Mouse (Mus musculus) layer of hippocampus, adult 9-11 months (tissue): Measurements from ENCODE around the gene Cap2.

Experiments used
- DNase-seq: peaks from one replicate; pipeline ENCODE4 v3.0.0; 2022

Gene Cap2

DNA sequence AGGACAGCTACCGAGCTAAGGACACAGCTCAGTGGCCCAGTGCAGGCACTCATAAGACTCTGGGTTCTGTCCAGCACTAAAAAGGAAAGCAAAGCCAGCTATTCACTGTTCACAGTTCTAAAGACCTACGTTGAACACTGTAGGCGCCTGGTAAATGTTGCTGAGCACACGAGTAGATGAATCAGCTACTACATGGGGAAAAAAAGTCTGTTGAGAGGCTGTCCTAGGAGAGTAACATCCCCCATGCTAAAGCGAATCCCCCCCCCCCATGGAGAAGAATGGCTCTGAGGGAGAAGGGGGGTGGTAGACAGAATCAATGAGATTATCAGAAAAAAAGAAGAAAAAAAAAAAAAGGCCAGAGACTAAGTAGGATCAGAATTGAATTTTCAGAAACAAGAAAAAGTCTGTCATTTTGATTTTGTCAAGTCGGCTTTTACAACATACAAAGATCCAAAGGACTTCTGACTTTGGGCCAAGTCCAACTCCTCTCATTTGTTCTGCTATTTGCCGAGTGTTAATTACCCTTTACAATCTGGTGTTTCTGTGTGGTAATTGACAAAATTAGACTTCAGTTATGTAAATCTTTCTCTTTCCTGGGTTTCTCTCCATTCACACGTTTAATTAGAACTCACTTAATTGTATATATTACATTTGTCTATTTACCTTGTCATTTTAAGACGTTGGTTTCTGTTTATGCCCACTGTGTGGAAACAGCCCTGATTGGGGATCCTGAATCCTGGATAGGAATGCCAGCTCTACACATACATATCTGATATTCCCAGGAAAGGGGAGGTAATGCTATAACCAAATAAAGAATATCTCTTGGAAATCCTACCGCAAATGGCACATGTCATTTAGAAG is 139.2 kb downstream of the Cap2 start:
- DNase-seq = peak; percentile 60

DNA sequence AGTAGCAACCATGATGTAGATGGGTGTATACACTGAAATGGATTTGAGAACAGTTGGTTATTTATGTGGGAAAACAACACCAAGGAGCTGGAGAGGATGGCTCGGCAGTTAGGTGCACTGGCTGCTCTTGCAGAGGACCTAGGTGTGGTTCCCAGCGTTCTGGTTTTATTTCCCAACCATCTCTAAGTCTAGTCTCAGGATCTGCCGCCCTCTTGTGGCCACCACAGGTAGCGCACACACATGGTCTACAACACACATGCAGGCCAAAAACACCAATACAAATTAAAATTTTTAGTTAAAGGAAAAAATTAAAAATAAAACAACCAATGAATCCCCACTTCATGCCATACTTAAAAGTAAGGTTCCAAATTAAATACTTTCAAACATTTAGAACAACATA is 140.7 kb downstream of the Cap2 start:
- DNase-seq = no peak

DNA sequence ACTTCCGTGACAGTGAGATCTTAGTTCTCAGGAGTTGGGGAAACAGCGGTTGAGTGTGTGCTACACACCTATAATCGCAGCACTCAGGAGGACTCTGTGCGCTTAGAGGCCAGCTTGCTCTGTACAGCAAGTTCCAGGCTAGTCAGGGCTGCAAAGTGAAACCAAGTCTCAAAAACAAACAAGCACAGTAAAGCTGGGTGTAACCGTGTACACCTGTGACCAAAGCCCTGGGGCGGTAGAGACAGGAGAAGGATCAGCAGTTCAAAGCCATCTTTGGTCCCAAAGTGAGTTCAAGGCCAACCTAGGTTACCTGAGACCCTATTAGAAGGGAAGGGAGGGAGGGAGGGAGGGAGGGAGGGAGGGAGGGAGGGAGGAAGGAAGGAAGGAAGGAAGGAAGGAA is 142.5 kb downstream of the Cap2 start:
- DNase-seq = no peak

DNA sequence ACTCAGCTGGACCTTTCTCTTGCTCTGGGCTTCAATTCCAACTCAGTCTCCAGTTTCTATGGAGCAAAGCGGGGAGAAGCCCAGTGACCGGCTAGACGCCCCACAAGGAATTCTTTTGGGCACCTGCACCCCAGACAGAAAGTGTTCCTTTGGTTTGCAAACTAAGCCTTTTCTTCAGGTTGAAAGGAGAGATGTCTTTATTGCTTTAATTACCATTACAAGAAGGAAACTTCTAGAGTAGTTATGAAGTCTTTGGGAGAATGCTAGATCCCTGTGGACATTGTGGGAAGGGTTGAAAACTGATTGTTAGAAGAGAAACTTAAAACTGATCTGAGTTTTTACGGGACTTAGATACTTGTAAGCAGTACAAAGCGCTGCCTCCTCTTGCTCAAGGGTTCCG is 143.8 kb downstream of the Cap2 start:
- DNase-seq = no peak

DNA sequence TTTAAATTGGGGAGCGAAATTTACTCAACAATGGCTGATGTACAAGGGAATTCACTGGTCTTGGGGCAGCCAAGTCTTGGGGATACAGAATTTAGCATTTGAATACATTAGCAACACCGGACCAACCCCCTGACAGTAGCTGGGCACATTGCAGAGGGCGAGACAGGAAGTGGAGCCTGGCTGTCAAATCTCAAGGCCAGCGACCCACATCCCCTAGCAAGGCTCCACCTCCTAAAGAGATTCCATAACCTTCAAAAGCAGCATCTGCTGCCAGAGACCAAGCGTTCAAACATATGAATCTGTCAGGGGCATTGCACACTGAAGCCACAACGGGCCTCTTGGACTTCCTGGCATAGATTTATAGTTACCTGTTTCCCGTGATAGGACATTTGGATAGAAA is 150.2 kb downstream of the Cap2 start:
- no peak for DNase-seq

DNA sequence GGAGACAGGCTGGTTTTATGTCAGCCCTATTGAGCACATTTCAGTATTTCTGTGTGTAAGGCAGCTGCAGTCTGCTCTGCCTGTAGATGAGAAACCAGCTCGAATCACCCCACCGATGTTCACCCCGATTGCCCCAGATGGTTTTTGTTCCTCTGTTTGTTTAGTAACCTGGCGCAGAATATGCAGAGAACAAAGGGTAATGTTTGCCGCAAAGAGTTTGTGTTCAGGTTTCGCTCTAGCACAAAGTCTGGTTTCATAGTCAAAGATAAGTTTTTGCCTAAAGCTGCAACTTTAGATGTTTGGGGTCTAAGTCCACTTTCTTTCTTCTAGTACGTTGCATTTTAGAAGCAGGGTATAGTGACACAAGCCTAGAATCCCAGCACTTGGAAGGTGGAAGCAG is 151.0 kb downstream of the Cap2 start:
- no peak for DNase-seq

DNA sequence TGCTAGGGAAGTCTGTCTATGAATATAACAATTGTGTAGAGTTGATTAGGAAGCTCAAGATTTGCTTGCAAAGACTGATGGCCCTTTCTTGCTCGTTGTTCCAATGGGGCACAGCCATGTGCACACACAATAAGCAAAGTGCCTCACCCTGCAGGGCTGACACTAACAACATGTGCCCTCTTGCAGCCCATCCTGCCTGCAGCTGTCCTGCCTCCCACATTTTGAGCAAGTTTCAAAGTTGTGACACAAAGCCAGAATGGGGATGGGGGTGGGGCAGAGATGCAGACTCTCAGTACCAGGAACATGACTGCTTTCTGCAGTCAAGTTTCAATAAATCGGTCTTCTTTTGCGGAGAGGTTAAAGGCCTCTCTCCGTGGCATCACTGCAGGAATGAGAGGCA is 152.0 kb downstream of the Cap2 start:
- DNase-seq = no peak

DNA sequence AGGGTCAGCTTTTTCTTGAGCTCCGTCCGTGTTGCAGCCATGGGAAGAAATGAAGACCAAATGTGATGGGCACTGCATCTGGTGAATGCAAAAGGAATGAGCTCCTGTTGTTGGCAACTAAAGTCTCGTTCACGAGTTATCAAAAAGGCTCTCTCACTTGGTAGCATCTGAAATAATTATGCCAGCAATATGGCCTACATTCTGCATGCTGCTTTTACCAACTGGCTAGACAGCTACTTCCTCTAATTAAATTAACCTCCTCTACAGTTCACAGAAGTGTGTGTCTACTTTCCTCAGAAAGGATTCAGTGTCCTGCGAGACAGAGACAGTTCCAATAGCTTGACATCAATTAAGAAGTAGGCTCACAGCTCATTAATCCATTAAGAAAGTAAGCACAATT is 152.9 kb downstream of the Cap2 start:
- no peak for DNase-seq

DNA sequence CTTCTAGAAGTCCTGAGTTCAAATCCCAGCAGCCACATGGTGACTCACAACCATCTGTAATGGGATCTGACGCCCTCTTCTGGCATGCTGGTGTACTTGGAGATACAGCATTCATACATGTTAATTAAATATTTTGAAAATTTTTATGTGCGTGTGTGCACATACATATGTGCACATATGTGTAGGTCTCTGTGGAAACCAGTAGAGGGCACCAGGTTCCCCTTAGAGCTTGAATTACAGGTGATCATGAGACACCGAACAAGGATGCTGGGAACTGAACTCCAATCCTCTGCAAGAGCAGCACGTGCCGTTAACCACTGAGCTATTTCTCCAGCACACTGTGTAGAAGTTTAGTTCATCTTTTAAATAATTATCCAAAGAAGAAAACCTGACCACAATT is 157.6 kb downstream of the Cap2 start:
- no peak for DNase-seq

DNA sequence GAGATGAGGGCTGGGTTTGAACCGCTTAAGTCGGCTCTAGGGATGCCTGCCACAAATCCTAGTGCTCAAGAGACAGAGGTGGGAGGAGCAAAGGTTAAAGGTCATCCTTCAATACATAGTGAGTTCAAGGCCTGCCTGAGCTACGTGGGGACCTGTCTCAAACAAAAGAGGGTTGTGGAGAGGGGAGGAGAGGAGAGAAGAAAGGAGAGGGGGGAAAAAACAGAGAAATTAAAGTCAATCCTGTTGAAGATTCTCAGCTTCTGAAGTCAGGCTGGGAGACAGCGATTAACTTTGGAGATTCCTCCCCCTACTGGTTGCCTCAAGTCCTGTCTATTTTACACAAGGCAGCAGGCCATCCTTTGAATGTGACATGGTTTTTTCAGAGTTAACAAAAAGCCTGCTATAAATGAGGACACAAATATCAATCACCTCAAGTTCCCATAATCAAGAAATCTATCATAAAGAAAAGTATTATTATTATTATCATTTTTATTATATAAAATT is 161.9 kb downstream of the Cap2 start:
- no peak for DNase-seq

DNA sequence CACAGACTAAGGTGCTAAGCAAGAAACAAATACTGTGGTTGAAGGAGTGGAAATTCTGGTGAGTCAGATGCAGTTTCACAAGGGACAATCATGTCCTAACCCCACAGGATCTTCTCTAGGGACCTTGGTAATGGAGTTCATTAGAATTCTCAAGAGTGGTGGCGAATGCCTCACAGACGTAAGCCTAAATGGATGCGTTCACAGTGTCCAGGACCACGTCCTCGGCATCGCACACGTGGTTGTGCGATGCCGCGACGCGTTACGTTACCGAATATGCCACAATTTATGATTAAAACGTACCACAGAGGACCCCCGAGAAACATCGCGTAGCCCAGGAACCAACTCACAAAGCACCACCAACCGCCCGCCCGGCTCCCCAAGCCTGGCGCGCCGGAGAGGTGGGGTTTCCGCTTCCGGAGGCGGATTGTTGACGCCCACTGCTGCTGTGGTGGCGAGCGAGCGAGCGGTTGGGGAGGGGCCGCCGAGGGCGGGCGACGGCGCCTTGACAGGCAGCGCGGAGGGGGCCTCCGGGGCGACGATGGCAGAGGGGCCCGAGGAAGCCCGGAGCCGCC is 167.5 kb downstream of the Cap2 start, which contains the start of gene Fam8a1:
Gene Fam8a1 (plus strand): TSS at position 475 of the 572 bp plus-strand sequence.
- peak; percentile 88 for DNase-seq

DNA sequence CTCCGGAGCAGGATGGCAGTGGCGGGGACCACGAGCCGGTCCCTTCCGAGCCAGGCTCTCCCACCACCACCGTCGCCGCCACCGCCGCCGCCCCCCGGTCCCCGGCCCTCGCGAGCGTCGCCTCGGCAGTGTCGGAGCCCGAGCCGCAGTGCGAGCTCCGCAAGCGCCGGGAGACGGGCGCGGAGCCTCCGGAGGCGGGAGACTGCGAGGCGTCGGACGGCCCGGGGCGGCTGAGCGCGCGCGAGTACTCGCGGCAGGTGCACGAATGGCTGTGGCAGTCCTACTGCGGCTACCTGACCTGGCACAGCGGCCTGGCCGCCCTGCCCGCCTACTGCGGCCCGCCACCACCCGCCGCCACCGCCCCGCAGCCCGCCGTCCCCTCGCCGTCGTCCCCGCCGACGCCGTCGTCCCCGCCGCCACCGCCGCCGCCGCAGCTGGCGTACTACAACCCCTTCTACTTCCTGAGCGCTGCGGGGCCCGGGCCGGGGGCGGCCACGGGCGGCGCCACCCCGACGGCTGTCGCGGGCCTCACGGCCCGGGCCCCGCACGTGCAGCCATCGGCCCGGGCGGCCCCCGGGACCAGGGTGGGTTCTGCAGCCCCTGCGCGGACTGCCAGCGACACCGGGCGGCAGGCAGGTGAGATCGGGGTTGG is 168.1 kb downstream of the Cap2 start:
- DNase-seq = no peak

DNA sequence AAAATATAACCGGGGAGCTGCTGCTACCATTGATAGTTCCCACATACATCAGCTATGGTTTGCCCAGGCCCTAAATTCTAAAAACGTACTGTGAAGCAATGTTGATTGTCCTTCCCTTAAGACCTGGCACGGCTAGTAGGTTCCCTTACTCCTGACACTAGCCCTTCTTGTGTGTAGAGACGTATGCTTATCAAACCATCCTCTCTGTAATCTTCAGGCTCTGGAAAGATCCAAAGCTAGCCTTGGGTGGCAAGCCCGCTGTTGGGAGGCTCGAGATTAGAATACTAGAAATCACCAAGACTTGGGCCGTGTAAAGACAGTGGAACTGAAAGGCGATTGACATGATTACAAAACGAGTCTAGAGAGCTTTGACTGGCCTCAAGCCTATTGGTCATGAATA is 168.9 kb downstream of the Cap2 start:
- no peak for DNase-seq

DNA sequence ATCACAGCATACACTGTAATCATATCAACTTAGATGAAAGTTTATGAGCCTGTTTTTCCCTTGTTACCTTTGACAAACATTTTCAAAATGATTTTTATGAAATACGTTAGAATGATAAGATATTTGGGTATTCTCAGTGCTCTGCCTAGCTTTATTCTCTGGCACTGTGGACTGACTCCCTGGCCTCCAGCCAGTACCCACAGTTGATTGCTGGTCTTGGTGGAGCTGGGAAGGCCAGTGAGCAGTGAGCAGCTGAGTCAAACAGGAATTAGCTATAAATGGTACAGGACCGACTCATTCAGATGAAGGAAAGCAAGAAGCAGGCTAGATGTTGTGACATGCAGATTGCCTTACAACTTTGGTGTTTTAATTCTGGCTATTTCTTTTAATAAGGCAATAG is 173.0 kb downstream of the Cap2 start:
- DNase-seq = no peak

DNA sequence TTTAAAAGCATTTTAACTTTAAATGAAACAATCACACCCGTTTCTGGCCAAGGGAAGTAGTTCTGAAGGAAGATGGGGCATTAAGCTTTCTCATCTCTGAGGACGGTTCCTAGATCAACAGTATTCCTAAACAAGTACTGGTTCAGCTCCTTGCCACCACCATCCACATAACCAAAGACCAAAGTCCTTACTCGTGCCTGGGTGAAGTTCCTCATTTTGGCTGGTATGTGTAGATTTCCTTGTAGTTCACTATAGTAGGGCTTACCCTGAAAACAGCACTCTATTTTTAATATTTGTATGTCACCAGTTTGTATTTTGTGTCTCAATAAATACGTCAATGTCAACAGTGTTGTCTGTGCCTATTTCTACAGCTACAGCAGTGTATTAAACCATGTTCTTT is 176.1 kb downstream of the Cap2 start:
- no peak for DNase-seq

DNA sequence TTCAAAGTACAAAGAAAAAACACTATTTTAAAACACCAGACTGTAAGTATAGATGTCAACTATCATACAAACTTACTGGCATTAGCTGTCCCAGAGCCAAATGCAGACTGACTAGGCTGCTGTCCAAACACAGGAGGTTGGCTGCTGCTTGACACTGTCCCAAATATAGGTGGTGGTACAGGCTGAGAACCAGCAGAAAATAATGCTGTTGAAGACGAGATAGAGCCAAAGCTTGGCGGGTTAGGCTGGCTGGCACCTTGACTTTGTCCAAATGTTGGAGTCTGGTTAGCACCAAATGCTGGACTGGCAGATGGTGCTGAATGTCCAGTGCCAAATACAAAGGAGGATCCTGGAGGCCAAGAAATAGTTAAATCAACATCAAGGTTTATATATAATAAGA is 181.3 kb downstream of the Cap2 start:
- no peak for DNase-seq

DNA sequence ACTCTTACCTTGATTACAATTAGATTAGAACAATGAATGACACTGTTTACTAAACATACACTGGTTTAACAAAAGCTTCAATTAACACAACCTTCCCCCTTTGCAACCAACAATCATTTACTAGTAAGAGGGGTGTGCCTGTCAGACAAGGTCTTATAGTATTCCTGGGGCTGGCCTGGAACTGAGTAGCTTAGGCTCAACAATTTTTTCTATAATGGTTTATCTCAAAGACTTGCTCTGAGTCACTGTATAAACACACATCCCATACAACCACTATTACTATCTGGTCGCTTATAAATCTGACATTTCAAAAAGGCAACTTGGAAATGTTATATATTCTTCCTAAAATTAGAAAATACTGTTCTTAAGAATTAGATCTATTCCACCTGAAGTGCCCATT is 181.7 kb downstream of the Cap2 start:
- DNase-seq = no peak

DNA sequence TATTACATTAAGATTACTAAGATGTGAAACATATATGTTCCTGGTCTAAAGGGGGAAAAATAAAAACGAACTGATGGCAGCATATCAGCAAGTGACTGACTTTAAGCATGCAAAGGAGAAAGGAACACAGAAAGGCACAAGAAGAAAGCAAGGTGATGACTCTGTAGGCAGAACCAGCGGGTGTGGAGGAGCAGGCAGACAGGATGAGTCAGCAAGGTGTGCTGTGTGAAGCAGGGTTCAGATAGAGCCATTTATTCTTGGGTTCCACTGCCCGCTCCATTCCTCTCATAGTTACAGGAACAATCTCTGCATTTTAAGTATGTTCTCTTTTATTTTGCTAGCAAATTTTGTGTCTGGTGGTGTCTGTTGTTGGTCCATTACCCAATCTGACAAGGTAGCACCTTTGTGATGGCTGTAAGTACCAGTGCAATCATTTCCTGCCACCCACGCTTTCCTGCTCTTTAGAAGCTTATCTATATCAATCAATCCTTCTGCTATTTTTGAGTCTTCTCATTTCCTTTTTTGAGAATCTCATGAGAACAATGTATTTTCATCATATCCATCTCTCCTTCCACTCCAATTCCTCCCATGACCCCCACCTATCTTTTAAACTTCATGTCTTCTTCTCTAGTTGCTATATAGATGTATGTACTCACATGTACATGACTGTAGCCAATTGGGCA is 189.1 kb downstream of the Cap2 start:
- no peak for DNase-seq

DNA sequence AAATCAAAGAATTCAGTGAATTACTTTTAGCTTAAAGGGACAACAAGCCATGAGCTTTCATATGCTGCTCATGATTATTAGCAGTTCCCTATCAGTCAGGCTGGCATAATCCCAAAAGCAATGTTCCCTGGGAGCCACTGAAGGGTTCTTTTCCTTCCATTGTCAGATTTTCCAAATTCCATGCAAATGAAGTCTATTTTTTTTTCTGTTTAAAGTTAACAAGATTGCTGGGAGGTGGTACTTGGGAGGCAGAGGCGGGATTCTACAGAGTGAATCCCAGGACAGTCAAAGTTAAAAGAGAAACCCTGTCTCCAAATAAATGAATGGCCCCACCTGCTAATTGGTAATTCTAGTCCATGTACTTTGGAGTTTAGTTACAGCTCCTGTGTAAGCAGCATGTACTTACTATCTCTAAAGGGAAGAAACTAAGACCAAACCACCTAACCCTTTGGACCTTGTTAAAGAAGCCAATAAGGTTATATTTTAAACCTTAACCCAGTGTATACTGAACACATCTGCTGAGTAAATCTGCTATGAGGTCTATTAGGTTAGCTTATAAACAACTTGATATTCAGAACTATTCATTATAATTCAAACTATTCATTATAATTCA is 193.8 kb downstream of the Cap2 start:
- no peak for DNase-seq

DNA sequence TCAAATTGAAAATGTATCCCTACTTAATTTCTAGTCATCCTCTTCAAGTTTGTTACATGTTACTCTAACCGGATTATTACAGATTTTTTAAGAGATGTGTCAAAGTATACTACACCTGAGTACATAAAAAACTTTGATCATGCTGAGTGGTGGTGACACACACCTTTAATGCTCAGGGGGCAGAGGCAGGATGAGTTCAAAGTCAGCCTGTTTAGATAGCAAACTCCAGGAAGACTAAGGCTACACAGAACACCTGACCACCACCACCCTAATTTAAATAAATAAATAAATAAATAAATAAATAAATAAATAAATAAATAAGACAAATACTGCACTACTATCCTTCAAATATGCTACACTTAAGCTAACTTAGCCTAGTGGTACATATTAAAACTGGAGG is 194.3 kb downstream of the Cap2 start:
- no peak for DNase-seq

DNA sequence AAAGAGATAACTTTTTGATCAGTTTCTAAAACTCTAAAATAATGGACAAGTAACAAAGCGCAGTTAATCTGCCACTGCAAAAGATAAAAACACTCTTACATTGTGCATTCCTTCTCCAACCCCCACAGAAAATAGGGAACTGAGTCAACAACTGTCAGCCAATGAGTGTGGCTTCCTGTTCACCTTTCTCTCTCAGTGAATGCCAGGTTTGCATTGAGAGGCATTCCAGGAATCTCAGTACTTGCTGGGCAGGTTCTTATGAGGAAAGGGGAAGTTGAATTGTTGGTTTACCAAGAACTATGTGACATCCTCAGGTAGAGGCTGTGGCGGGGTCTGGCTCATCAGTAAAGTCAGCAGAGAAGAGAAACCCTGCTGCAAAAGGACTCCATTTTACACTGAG is 195.1 kb downstream of the Cap2 start:
- DNase-seq = no peak

DNA sequence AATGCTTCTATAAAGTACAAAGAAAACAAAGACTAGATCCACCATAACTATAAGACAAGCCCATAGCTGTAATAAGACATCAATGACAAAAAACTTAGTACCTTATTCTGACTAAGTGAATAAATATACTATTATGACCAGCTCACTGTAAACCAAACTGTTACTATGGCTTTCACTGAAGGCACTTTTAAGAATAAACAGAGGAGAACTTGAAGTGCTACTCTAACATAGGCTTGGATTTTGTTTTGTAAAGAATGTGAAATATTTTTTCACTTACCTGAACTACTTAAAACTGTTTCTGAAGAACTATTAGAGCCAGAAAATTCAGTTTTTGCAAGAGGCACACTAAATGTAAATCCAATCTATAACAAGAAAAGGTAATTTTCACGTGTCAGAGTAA is 197.7 kb downstream of the Cap2 start:
- no peak for DNase-seq
